Mouse (Mus musculus): ENCODE data around the gene Rnf149.
"Not testable (repeated sequence)": the region's sequence is repeated elsewhere in the genome, so short reads cannot be mapped to it uniquely, and the experiment has no call there.

The Rnf149 gene

GRCm38 (mm10) chr1:39577253-39577705 lies at the start of gene Rnf149:
TSS of gene Rnf149 (minus strand) at chr1:39577405.
- peak; percentile 95 for DNase-seq (ENCODE audit: low read depth, low spot score)
- no peaks in the 10 kb centered on the region for H3K27me3 ChIP-seq (ENCODE audit: control insufficient read depth, insufficient read depth, low read length, poor library complexity, severe bottlenecking)
- no peaks in the 10 kb centered on the region for H3K36me3 ChIP-seq (ENCODE audit: control insufficient read depth, insufficient read depth, low read length, poor library complexity, severe bottlenecking)

GRCm38 (mm10) chr1:39625491-39625890 lies 48.3 kb upstream of the Rnf149 start:
- no peak for DNase-seq (ENCODE audit: low read depth, low spot score)
- Histone ChIP-seq H3K27me3 (ENCODE audit: control insufficient read depth, insufficient read depth, low read length, poor library complexity, severe bottlenecking) (0 out of 2 replicates have a peak, but pooled peaks cover 2% of the 10 kb centered on the region), H3K36me3 (ENCODE audit: control insufficient read depth, insufficient read depth, low read length, poor library complexity, severe bottlenecking) (no peaks in the 10 kb centered on the region)

GRCm38 (mm10) chr1:39623729-39624128 lies 46.5 kb upstream of the Rnf149 start:
- no peaks in the 10 kb centered on the region for H3K36me3 ChIP-seq (ENCODE audit: control insufficient read depth, insufficient read depth, low read length, poor library complexity, severe bottlenecking)
- no peak for DNase-seq (ENCODE audit: low read depth, low spot score)
- H3K27me3 ChIP-seq (ENCODE audit: control insufficient read depth, insufficient read depth, low read length, poor library complexity, severe bottlenecking): 0 out of 2 replicates have a peak, but pooled peaks cover 2% of the 10 kb centered on the region

GRCm38 (mm10) chr1:39623106-39623505 lies 45.9 kb upstream of the Rnf149 start:
- DNase-seq (ENCODE audit: low read depth, low spot score): no peak
- Histone ChIP-seq H3K36me3 (ENCODE audit: control insufficient read depth, insufficient read depth, low read length, poor library complexity, severe bottlenecking) (no peaks in the 10 kb centered on the region), H3K27me3 (ENCODE audit: control insufficient read depth, insufficient read depth, low read length, poor library complexity, severe bottlenecking) (0 out of 2 replicates have a peak, but pooled peaks cover 2% of the 10 kb centered on the region)

- no peaks in the 10 kb centered on the region for H3K36me3 ChIP-seq (ENCODE audit: control insufficient read depth, insufficient read depth, low read length, poor library complexity, severe bottlenecking)
- no peak for DNase-seq (ENCODE audit: low read depth, low spot score)
- H3K27me3 ChIP-seq (ENCODE audit: control insufficient read depth, insufficient read depth, low read length, poor library complexity, severe bottlenecking): 0 out of 2 replicates have a peak, but pooled peaks cover 2% of the 10 kb centered on the region
These were observed 41.3 kb upstream of the Rnf149 start for GRCm38 (mm10) chr1:39618524-39618923.

- no peaks in the 10 kb centered on the region for H3K36me3 ChIP-seq (ENCODE audit: control insufficient read depth, insufficient read depth, low read length, poor library complexity, severe bottlenecking)
- DNase-seq (ENCODE audit: low read depth, low spot score): no peak
These were observed 38.3 kb upstream of the Rnf149 start for GRCm38 (mm10) chr1:39615526-39615925.

GRCm38 (mm10) chr1:39614462-39615279 lies 37.5 kb upstream of the Rnf149 start:
- DNase-seq (ENCODE audit: low read depth, low spot score): peak; percentile 46
- H3K27me3 ChIP-seq (ENCODE audit: control insufficient read depth, insufficient read depth, low read length, poor library complexity, severe bottlenecking): no peaks in the 10 kb centered on the region
- H3K36me3 ChIP-seq (ENCODE audit: control insufficient read depth, insufficient read depth, low read length, poor library complexity, severe bottlenecking): no peaks in the 10 kb centered on the region

More at GRCm38 (mm10) chr1:39615526-39615925, 38.3 kb upstream of the Rnf149 start:
- no peaks in the 10 kb centered on the region for H3K27me3 ChIP-seq (ENCODE audit: control insufficient read depth, insufficient read depth, low read length, poor library complexity, severe bottlenecking)

GRCm38 (mm10) chr1:39613061-39613460 lies 35.9 kb upstream of the Rnf149 start:
- no peak for DNase-seq (ENCODE audit: low read depth, low spot score)
- no peaks in the 10 kb centered on the region for H3K27me3 ChIP-seq (ENCODE audit: control insufficient read depth, insufficient read depth, low read length, poor library complexity, severe bottlenecking)

GRCm38 (mm10) chr1:39612491-39612890 lies 35.3 kb upstream of the Rnf149 start:
- Histone ChIP-seq H3K36me3 (ENCODE audit: control insufficient read depth, insufficient read depth, low read length, poor library complexity, severe bottlenecking) (no peaks in the 10 kb centered on the region), H3K27me3 (ENCODE audit: control insufficient read depth, insufficient read depth, low read length, poor library complexity, severe bottlenecking) (no peaks in the 10 kb centered on the region)
- DNase-seq (ENCODE audit: low read depth, low spot score): no peak

More at GRCm38 (mm10) chr1:39613061-39613460, 35.9 kb upstream of the Rnf149 start:
- H3K36me3 ChIP-seq (ENCODE audit: control insufficient read depth, insufficient read depth, low read length, poor library complexity, severe bottlenecking): no peaks in the 10 kb centered on the region

GRCm38 (mm10) chr1:39608534-39608933 lies 31.3 kb upstream of the Rnf149 start:
- no peak for DNase-seq (ENCODE audit: low read depth, low spot score)
- Histone ChIP-seq H3K27me3 (ENCODE audit: control insufficient read depth, insufficient read depth, low read length, poor library complexity, severe bottlenecking) (no peaks in the 10 kb centered on the region), H3K36me3 (ENCODE audit: control insufficient read depth, insufficient read depth, low read length, poor library complexity, severe bottlenecking) (no peaks in the 10 kb centered on the region)

GRCm38 (mm10) chr1:39602477-39602876 lies 25.3 kb upstream of the Rnf149 start:
- DNase-seq (ENCODE audit: low read depth, low spot score): no peak
- no peaks in the 10 kb centered on the region for H3K36me3 ChIP-seq (ENCODE audit: control insufficient read depth, insufficient read depth, low read length, poor library complexity, severe bottlenecking)
- no peaks in the 10 kb centered on the region for H3K27me3 ChIP-seq (ENCODE audit: control insufficient read depth, insufficient read depth, low read length, poor library complexity, severe bottlenecking)

GRCm38 (mm10) chr1:39598726-39599125 lies 21.5 kb upstream of the Rnf149 start:
- Histone ChIP-seq H3K27me3 (ENCODE audit: control insufficient read depth, insufficient read depth, low read length, poor library complexity, severe bottlenecking) (no peaks in the 10 kb centered on the region), H3K36me3 (ENCODE audit: control insufficient read depth, insufficient read depth, low read length, poor library complexity, severe bottlenecking) (no peaks in the 10 kb centered on the region)
- DNase-seq (ENCODE audit: low read depth, low spot score): no peak

- not testable (repeated sequence) for DNase-seq (ENCODE audit: low read depth, low spot score); H3K36me3 ChIP-seq (ENCODE audit: control insufficient read depth, insufficient read depth, low read length, poor library complexity, severe bottlenecking); H3K27me3 ChIP-seq (ENCODE audit: control insufficient read depth, insufficient read depth, low read length, poor library complexity, severe bottlenecking)
These were observed 19.9 kb upstream of the Rnf149 start for GRCm38 (mm10) chr1:39597135-39597534.

- H3K36me3 ChIP-seq (ENCODE audit: control insufficient read depth, insufficient read depth, low read length, poor library complexity, severe bottlenecking): no peaks in the 10 kb centered on the region
- no peaks in the 10 kb centered on the region for H3K27me3 ChIP-seq (ENCODE audit: control insufficient read depth, insufficient read depth, low read length, poor library complexity, severe bottlenecking)
- DNase-seq (ENCODE audit: low read depth, low spot score): no peak
These were observed 16.6 kb upstream of the Rnf149 start for GRCm38 (mm10) chr1:39593836-39594235.

GRCm38 (mm10) chr1:39592090-39592489 lies 14.9 kb upstream of the Rnf149 start:
- Histone ChIP-seq H3K36me3 (ENCODE audit: control insufficient read depth, insufficient read depth, low read length, poor library complexity, severe bottlenecking) (no peaks in the 10 kb centered on the region), H3K27me3 (ENCODE audit: control insufficient read depth, insufficient read depth, low read length, poor library complexity, severe bottlenecking) (no peaks in the 10 kb centered on the region)
- DNase-seq (ENCODE audit: low read depth, low spot score): no peak

Measured in splenic B cell, adult 2 months (primary cell).